Mouse (Mus musculus) spleen, postnatal 14 days (tissue): Measurements from ENCODE around the gene Cyren.

Experiments used
- DNase-seq, 2 experiments: peaks; one replicate each; pipeline ENCODE4 v3.0.0; 2021 to 2022; ENCODE audit warnings: low spot score in 2 of 2

Gene Cyren

GRCm38 (mm10) chr6:34899127-34899526 lies 21.3 kb upstream of the Cyren start:
- no peak for DNase-seq

DNA sequence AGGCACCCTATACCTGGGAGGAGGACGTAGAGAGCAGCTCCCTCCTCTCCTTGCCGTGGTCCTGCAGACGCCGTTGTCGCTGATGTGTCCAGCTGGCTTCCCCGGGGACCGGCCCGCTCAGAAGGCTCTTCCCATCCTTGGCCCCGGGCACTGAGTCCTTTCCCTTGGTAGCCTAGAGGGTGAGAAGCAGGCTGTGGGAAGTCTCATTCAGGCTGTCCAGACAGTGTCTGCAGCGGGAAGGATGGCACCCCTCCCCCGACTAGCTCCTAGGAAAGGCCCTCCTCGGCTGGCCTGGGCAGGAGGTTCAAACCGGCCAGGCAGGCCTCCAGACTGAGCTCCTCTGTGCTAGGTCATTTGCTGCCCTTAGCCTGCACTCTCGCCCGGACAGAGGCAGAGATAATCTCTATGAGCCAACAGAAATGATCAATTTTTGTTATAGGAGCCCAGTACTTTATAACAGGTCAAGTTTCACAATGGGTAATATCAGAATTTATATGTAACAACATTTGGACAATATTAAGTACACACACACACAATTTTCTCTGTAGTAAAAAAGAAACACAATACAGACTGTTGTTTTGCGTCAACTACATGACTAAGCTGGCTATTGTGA lies 18.4 kb upstream of the Cyren start:
- no peak for DNase-seq

- DNase-seq = no peak
Measured at GRCm38 (mm10) chr6:34895569-34895968, 17.7 kb upstream of the Cyren start.

- no peak for DNase-seq
Measured at GRCm38 (mm10) chr6:34889185-34889584, 11.3 kb upstream of the Cyren start.

DNA sequence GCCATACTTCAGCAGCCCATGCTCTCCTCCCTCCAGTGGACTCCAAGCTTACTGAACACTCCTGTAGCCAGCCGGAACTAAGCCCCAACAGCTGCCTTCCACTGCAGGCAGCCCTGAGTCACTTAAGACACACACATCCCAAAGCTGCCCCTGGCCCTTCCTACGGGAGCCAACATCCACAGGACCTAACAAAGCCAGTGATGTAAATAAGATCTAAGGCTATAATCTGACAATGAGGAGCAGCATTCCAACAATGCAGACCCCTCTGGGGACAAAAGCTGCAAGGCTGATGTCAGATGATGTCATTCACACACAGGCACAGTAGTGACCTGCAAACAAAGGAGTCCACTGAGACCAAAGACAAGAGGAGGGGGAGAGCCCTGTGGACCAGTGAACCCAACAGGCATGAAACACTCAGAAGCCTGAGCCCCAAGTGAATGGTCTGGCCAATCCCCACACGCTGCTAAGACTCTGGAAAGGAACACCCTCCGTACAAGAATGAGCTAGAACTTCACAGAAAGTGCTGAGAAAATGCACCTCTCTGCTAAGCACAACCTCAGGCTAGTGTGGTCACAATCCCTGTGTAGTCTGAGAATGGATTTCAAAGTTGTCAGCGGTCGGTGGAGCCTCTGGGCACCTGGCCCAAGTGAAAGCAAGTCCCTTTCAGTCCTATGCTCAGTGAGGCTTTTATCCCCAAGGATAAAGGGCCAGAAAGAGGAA lies 9.4 kb upstream of the Cyren start:
- no peak for DNase-seq

GRCm38 (mm10) chr6:34884724-34885123 lies 6.9 kb upstream of the Cyren start:
- no peak for DNase-seq

GRCm38 (mm10) chr6:34879911-34880475 lies 2.1 kb upstream of the Cyren start:
- DNase-seq = peak in 1 of 2 experiments; percentile 52

DNA sequence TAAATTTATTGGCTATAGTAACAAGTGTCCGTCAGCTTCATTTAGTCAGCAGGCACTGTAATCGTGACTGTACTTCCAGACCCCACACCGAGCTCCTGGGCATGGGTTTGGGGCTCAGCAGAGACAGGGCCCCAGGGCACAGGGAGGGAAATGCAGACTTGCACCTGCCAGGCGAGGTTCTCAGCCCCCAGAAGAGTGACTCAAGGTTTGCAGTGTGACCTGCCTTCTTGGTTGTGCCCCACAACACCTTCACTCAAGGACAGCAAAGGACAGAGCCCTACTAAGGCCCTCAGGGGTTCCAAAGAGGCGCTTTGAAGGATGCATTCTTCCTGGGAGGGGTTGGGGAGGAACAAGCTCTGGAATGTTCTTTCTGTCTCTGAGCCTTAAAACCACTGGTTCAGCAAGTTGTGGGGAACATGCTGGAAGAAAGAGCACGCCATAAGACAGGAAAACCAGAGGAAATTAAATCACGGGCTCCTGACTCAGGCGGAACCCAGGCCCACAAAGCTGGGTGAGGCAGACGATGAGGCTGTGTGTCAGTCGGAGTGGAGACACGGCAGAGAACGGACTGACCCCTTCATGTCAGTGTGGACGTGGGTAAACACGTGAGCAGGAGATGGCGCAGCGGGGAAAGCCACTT lies 1.4 kb upstream of the Cyren start:
- no peak for DNase-seq

DNA sequence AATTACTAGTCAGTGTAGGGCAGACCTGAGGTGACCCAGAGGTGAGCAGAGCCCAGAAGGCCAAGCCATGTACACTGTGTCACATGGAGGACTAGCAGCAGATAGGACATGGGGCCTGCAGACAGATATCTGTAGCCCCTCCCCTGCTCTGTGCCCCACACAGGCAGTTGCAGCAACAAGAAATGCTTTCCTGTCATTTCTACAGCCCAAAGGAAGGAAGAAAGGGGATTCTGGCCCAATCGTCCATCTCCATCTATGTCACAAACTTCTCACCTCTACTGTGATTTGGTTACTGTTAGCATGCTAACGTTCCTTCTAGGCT lies 1.1 kb downstream of the Cyren start:
- DNase-seq = peak in 1 of 2 experiments; percentile 6

DNA sequence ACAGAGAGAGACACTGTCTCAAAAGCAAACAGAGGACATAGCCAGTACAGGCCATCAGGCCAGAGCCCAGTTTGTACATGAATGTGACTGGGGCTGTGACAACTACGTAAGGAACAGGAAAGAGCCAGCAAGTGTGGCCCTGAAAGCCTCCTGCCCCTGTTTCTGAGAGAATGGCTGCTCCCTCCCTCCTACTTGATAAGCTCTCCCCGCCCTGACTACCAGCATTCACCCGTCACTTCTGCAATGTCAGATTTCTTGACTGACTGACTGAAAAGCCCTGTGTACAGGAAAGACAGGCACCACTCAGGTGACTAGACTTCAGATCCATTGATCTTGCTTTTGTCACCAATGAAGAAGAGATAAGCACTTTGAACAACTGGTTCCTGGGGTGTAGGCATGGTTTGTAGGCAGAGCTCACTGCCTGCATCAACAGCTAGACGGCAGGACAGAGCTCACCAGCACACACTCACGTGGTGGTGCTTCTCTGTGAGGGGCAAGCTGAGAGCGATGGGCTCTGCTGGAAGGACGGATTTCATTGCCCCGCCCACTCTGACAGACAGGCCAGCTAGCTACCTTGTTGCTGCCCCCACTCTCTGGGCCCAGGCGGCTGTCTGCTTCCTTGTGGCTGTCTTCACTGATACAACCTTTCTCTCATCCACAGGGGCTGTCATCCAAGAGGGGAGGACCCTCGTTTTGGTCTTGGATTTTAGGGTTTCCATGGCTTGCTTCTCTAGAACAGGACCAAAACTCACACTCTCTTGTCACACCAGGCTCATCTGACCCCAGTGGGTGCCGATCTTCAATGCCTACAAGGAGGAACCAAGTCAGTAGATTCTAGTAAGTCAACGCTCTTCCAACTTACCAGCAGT lies 1.7 kb downstream of the Cyren start:
- DNase-seq = peak in 1 of 2 experiments; percentile 6

DNA sequence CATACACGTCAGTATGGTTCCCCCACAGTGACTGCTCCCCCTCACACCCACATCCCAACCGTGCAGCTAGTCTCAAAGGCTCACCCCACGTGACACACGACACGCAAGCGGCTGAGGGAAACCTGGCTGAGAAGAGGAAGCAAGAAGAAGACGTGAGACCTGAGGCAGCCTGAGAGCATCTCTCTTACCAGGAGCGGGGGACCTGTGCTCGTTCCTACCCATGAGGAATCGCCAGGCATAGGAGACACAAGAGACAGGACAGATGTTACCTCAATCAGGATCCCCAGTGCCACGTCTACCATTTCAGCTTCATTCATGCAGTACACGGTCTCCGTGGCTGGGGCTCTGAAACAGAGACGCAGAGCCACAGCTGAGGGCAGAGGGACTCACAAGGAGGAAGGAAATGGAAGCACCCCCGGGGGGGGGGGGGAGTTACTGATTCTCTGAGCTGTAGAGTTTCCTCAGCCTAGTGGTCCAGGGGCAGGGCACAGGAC lies 2.5 kb downstream of the Cyren start:
- peak; percentile 41 to 53 for DNase-seq

GRCm38 (mm10) chr6:34874101-34874921 lies 3.5 kb downstream of the Cyren start:
- no peak for DNase-seq

DNA sequence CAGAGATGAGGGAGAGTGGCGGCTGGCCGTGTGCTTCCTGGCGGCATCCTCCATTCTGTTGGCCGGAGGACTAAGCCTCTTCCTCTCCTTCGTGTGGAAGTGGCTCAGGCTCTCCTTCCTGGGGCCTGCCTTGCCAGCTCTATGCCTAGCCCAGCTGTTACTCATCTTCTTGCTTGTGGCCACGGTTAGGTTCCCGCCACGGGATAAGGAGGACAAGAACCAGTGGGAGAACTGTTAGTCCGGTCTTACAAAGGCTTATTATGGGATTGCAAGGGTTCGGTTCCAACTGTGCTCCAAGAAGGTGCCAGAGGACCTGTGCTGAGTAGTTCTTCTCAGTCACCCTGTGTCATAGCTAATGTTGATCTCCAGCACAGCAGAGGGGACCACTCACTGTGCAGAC lies 5.0 kb downstream of the Cyren start:
- DNase-seq = no peak

DNA sequence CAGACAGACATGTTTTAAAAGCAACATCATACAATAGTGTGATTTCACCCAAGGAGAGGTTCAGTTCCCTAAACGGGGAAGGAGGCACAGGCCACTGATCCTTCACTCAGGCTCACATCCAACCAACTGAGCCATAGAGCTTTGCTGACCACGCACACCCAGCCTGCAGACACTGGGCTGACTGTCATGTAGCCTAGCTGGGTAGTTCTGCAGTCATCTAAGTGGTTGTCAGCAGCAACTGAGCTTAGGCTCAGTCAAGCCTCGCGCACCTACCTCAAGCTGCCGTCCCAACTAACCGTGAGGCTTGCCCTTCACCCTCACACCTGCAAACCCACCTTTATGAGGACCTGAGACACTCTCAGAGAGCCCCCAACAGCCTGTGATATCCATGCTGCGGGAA lies 5.9 kb downstream of the Cyren start:
- DNase-seq = no peak

DNA sequence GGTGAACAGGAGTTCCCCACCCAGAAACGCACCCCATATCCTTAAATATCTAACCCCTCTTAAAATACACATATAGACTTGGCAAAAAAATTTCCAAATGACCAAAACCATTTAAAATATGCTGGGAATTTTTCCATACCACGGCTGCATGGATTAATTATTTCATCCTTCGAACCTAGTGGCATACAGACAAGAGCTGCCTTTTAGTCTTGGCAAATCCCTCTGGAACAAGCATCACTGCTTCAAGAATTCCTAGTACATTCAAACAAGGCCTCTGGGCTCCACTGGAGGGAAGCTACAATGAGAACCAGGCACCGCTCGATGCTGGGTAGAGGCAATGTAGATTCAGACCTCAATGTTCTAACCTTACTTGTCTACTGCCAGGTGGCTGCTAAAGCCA lies 7.1 kb downstream of the Cyren start:
- no peak for DNase-seq

DNA sequence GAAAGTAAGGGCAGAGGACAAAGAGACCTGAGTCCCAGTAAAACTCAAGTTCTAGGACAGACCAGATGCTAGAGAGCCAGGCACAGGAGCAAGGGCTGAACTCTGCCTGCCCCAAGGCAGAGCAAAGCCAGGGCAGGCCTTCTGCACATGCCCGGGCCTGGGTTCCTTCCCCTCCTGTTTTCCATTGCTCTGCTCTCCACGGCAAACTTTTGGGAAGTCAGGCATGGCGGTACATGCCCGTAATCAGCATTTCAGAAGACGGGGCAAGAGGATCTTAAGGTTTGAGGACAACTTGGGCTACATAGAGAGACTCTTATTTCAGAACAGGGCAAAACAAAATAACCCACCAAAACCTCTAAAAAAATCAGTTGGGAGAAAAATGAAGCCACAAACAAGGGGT lies 7.7 kb downstream of the Cyren start:
- no peak for DNase-seq

GRCm38 (mm10) chr6:34869225-34869915 lies 8.5 kb downstream of the Cyren start:
- DNase-seq = no peak

- DNase-seq = no peak
Measured at GRCm38 (mm10) chr6:34868507-34869217, 9.2 kb downstream of the Cyren start.

DNA sequence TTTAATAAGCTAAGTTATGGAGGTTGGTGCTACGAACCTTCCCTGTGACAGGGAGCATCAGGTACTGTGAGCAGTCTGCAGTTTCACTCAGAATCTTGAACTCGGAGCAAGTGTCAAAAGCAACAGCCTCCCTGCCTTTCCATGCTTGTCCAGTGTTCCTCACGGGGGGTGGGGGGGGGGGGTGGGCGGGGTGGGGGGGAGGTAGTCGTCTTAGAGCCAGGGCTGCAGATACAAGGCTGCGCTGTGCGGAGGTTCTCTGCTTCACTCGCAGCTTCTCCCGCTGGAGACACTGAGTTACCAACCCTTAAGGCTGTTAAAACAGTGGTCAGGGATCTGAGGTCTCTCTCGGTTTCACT lies 9.9 kb downstream of the Cyren start:
- DNase-seq = no peak
